Mouse (Mus musculus) left cerebral cortex, postnatal 36 days (tissue): ENCODE measurements around the gene Hdac9. TPM values are rescaled to one million over a fixed set of nuclear protein-coding genes. Genes with fewer than 3 reads are reported as not detected.

Source experiments
- DNase-seq, 2 experiments: peaks; one replicate each; pipeline ENCODE4 v3.0.0; 2021 to 2022; ENCODE audit warnings: low spot score in 2 of 2, mixed read lengths in 1 of 2
- intact Hi-C: fragments of 180-260 bp; cut with DNase I; formaldehyde crosslinking; loops from one replicate; pipeline ENCODE4 v1.15.1; 2025
- total RNA-seq, 2 experiments: library from RNA; stranded (reverse); gene quantifications; 2 replicates each; pipeline ENCODE4 v1.2.3; 2021

The Hdac9 gene
- 10 to 100 TPM; 53.6 to 55.0 TPM for total RNA-seq

DNA sequence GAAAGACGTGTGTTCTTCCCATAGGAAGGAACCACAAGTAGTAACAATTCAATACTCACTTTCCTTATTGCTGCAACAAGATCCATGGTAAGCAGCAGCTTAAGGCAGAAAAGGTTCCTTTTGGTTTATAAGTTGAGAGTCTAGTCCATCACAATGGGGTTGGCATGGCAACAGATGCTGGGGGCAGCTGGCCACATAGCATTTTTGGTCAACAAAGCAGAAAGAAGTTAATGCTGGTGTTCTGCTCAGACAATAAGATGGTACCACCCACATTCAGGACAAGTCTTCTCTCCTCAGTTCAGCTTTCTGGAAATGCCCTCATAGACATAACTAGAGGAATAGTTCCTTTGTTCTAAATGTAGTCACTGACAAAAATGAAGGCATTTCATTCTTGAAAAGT lies at the start of gene Hdac9:
Gene Hdac9 (minus strand): TSS at position 101 of the 400 bp plus-strand sequence.
- DNase-seq = no peak
- intact Hi-C loops = no loop called here

DNA sequence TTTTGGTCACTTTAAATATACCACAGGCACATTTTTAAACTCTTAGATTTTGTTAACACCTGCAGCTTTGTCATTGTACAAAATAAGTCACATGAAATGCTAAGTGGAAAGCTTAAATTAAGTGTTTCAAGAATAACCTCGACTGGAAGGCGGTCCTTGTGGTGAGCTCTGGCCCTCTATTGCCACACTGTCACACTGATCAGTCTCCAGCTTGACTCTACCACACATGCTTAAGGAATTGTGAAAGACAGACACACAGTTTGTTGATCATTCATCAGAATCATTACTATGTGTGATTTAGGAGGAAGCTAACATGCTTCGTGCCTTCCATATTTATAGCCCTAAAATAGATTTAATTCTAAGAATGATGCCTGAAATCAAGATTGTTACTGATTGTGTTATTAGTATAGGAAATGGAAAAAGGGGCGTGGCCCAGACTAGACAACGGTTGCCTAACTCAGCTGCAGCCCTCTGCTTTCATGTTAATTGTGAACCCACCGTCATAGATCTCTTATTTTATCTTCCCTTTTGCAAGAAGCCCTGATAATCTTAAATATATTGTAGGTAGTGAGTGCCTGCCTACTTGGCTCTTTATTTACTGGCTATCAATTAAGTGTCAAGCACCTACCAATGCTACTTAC lies 32.3 kb upstream of the Hdac9 start:
- intact Hi-C loops = no loop called here
- no peak for DNase-seq

DNA sequence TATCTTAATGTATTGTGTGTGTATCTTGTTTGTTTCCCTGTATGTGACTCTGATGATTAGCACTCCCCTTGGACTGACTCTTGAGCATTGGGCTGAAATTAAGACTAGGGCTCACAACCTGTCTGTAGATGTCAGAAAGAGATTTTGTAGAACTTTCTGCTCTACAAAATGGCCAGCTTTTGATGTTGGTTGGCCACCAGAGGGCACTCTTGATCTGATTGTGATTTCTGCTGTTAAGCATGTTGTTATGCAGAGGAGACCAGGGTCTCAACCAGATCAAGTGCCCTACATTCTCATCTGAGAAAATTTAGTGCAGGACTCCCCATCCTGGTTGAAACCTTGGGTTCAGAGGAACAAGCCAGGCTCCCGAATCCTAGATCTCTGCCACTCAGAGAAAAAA lies 21.0 kb upstream of the Hdac9 start:
- no peak for DNase-seq
- intact Hi-C loops = no loop called here

DNA sequence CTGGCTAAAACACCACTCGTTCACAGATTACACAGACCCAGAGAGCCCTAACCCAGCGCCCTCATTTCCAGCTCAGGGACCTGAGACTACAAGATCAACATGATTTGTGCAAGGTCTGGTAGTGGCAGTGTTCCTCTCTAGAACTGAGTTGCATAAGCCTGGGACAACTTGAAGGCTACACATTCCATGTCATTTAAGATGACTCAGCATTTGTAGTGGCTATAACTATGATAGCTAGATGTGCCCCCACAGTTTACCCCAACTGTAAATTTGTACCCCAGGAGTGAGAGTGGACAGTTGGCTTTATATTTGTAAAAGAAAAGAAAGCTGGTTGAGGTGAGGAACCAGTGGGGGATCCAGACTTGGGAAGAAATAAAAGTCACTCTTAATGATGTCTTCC lies 8.9 kb downstream of the Hdac9 start:
- intact Hi-C loops = loop anchor here (5.0 to 10.0 kb wide), 3 partner anchors 99 to 277 kb away; no protein-coding TSS in a partner anchor

DNA sequence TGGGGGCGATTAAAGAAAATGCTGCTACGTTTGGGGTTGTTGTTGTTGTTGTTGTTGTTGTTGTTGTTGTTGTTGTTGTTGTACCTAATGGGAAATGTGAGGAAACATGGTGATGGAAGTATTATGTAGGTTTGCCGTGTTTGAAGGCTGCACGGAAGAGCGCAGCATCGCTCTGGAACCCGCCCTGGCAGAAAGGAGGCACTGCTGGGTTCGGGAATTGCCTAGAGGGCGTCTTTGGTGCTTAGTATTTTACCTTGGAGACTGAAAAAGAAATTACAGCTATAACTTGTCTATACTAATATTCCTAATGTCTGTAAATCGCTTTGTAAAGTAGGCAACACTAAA lies 9.4 kb downstream of the Hdac9 start:
- DNase-seq = peak in 1 of 2 experiments; percentile 45
- intact Hi-C loops = loop anchor here (5.0 to 10.0 kb wide), 3 partner anchors 100 to 277 kb away; no protein-coding TSS in a partner anchor

More for the DNA sequence above, 8.9 kb downstream of the Hdac9 start:
- DNase-seq = no peak

DNA sequence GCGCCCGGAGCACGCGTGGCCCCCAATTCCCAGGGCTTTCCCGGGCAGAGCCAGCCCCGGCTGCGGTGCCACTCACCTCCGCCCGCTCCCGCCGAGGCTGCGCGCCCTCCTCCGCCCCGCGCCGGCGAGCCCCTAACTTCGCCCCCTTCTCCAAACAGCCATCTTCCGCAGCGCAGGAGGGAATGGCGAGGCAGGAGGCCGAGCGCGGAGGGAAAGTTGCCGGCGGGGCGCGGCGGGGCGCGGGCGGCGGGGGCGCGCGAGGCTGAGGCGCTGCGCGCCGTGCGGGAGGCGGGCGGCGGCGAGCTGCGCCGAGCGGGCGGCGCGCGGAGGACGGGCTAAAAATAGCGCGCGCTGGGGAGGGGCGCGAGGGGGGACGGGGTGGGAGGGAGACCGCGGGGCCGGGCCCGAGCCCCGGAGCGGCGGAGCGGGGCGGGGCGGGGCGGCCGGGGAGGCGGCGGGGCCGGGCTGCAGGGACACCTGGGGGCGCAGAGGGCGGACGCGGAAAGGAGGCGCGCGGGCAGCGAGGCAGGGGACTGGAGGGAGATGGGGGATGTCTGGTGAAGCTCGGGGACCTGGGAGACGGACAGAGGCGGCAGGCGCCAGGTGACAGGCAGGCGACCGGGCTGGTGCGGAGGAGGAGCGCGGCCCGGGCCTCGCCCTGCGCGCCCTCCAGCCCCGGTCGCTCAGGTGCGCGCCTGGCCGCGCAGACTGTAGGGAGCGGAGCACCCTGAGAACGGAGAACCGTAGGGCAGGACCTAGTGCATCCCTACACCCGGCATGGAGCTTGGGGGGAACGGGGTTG lies 10.0 kb downstream of the Hdac9 start:
- intact Hi-C loops = loop anchor here (5.0 to 10.0 kb wide), 3 partner anchors 100 to 278 kb away; no protein-coding TSS in a partner anchor

DNA sequence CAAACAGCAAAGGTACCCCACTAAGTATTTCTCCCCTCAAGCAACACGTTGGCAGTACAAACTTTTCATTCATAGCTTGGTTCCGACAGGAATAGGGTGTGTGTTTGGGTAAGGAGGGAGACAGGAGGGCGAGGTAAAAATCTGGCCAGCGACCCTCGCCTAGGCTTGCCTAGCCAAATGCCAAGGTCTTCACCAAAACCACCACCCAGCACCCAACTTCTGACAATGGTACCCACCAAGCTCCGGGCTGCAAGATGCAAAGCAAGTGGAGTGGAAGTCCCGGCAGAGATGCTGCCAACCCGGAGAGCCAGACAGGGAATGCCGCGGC lies 10.6 kb downstream of the Hdac9 start:
- no peak for DNase-seq
- intact Hi-C loops = loop anchor here (5.0 to 10.0 kb wide), 3 partner anchors 101 to 278 kb away; no protein-coding TSS in a partner anchor

More for the DNA sequence above, 10.0 kb downstream of the Hdac9 start:
- peak; percentile 41 to 60 for DNase-seq

DNA sequence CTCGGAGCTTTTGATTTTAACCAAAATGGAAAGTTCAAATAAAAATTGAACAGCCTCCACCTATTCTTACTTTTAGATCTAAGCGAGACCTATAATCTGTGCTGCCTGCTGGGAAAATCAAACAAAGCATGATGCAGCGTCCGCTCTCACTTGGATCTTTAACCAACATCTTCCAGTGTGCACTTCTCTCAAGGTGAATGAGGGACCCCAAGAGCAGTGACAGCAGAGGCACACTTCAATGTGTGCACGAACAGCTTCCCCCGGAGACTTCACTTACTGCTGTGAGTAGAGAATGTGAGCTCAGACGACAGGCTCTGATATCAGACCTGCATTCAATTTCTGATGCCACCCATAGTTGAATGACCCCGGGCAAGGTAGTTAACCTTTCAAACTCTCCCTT lies 16.7 kb downstream of the Hdac9 start:
- DNase-seq = no peak
- intact Hi-C loops = loop anchor here (10.0 kb wide), 1 partner anchor 285 kb away; no protein-coding TSS in a partner anchor

DNA sequence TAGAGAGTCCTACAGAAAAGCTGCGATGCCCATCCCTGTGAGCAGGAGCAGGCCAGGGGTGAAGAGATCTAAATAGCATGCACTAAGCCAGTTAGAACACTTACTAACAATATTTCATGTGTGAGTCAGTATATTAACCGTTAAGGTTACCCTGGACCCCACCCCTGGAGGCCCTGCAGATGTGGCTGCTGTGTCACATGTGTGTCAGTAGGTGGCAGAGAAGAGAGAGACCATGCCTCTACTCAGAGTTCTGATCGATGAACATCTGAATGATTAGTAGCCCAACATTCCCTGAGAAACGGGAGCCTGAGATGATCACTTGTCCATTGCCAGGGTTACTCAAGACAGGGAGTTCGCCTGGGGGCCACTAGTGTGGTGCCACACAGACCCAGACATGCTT lies 22.0 kb downstream of the Hdac9 start:
- intact Hi-C loops = no loop called here
- no peak for DNase-seq

DNA sequence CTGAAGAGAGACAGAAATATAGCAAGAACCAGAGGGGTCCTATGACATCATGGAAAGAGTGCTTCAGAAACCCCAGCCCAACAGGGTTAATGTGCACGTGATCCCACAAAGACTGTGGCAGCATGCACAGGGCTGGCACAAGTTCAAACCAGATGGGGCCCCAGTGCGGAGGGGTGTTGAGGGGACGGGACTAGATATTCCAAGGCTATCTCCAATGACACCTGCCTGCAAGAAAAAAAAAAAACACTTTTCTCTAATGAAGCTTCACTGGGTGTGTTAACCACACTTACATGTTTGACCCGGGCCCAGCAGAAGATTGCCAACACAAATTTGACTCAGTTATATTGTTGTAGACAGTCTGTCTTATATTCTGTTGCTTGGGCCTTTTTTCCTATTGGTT lies 28.2 kb downstream of the Hdac9 start:
- intact Hi-C loops = no loop called here

DNA sequence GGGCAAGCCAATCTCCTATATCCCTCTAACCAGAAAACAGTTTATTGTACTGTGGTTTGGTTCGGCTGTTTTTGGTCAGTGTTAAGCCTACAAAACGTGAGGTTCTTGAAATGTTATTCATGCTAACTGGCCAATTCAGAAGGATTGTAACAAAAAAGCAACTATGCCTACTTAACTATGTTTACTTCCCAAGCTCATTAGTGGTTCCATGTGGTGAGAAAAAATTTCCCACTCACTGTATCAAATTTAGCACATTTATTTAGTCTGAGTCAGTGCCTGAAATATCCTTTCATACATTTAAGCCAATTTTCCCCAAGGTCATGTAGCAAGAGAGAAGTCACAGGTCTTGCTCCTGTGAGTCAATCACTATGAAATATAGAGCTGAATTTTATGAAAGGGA lies 42.0 kb downstream of the Hdac9 start:
- intact Hi-C loops = no loop called here

More for the DNA sequence above, 28.2 kb downstream of the Hdac9 start:
- no peak for DNase-seq

DNA sequence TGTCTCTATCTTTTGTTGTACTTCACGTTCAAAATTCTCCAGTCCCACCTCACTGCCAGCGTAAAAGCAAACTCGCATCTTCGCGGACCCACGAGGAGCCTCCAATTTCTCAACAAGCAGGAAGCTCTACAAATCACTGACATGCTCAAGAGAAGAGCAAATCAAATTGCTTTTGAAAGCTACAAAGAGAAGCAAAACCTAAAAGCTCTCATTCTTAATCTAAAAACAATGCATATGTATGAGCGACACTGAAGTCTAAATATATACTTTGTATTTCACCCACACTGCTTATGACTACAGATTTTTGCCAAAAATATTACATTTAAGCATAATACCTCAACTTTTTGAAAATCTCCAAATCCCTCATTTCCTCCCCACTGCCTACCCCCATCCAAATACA lies 45.9 kb downstream of the Hdac9 start:
- no peak for DNase-seq
- intact Hi-C loops = no loop called here

More for the DNA sequence above, 42.0 kb downstream of the Hdac9 start:
- no peak for DNase-seq

DNA sequence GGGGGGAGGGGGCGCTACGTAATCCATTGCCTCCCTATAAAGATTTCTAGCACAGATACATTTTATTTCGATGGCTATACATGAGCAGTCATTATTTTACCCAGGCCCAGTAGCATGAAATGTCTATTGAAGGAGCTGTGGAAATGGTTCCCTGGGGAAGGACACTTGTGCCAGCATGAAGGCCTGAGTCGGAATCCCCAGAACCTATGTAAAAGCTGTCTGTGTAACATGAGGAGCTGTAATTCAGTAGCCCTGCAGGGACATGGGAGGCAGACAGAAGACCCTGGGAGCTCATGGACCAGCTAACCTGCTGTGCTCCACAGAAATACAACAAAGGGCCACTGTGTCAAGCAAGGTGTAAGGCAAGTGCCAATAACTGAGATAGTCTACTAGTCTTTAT lies 75.7 kb downstream of the Hdac9 start:
- no peak for DNase-seq
- intact Hi-C loops = no loop called here

DNA sequence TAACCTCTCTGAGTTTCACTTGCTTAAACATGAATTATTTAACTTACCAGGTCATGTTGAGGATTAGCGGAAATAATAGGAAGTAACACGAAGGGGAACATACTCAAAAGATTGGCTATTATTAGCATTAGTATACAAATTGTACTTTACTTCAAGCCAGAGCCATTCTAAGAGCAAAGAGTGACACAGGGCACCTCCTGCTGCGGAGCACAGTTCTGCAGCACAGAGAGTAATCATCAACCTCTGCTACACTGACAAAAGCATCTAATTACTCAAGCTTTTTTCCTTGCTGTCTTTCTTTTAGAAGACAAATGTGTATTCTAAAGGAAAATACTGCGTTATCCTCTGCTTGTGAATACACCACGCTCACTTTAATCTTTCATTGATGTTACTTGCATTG lies 79.6 kb downstream of the Hdac9 start:
- intact Hi-C loops = no loop called here
- DNase-seq = no peak

DNA sequence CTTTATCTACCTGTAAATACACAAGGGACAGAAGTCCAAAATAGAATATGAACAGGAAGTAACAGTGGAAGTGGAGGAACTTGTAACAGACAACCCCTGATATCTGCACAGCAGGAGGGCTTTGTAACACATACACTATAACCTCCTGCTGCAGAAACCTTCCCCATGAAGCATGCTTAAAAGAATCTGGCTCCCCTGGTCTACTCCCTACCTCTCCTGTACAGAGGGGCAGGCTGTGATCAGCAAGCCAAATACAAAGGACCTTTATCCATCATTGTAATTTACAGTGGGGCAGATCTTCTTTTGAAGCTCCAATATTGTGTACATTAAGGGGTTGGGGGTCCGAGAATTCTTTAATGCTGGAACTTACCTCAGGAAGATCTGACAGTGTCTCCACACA lies 80.0 kb downstream of the Hdac9 start:
- intact Hi-C loops = no loop called here
- DNase-seq = no peak

DNA sequence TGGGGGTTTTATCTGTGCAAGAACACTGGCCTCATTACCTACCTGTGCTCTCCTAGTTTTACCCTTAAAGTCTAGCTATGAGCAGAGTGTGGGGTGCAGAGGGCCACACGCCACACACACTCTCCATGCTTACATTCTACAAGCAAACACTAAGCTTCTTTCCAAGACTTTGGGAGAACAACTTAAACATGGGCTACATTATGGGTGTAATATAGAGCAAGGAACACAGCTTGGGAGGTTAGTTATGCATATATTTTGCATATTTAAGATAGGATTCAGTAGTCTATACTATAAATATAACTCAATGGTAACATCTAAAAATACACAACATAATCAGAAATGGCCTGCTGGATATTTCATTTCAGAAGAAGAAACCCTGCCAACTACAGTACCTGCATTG lies 80.8 kb downstream of the Hdac9 start:
- DNase-seq = no peak
- intact Hi-C loops = no loop called here

DNA sequence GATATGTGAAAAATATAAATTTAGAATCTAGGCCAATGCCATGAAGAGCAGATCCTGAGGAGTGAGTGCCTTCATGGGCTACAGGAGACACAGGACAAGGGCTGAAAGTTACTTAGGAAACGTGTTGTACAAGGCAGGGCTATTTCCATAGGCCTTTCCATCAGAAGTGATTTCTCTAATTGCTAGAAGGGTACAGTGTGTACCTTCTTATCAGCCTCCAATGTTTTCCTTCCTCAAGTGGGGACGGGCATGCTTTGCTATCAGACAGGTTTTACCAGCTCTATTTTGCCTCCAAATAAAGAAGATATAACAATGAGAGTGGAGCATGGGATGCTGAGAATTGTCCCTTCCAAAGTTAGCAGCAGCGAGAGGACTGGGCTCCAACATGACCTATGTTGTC lies 81.4 kb downstream of the Hdac9 start:
- intact Hi-C loops = no loop called here
- DNase-seq = no peak

DNA sequence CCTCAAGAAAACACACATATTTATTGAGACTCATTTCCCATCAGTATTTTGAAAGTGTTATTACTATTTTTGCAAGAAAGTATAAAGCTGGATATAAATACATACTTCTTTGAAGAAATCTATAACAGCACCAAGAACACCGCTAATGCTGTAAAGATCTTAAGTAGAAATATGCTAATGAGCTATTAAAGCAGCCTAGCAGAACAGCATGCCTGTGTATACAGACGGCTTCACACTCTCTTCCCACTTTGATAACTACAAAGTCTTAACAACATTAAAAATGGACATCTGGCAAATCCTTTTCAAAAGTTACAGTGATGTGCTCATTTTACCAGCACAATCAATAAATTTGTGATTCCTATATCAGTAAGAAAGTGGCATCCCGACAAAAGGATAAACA lies 88.2 kb downstream of the Hdac9 start:
- no peak for DNase-seq
- intact Hi-C loops = no loop called here

DNA sequence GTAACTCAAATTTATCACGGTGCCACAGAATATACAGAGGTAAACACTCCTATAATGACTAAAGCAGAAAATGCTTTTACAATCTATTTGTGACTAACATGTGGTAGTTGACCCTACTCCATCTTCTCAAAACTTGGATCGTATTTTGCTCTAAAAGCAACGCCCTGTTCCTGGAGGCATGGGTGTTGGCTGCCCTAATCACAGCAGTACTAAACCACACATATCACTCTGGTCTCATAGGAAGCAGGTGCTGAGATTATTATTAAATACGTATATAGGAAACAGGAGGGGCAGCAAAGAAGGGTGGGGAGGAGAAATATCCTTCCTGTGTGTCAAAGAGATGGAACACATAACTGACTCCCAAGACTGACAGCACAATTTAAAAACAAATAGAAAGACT lies 90.0 kb downstream of the Hdac9 start:
- no peak for DNase-seq
- intact Hi-C loops = no loop called here

DNA sequence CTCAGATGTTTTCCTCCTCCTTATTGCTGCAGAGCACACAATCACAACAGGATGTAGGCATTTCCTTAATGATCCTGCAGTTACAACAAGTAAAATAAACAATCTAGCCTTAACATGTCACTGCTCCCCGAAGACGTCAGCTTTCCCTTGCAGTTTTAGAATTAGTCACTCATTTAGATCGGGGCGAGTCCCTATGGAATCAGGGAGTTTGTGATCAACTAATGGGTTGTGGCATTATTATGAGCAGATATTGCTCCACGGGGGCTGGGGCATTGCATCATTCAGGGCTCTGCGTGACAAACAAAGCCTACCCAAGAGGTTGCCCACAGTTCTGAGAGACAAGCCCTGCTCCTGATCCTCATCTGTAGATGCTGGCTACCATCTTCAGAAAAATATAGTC lies 96.7 kb downstream of the Hdac9 start:
- intact Hi-C loops = no loop called here
- DNase-seq = no peak
